Mouse (Mus musculus): ENCODE data around the gene Zwilch. TPM values are rescaled to one million over a fixed set of nuclear protein-coding genes. Genes with fewer than 3 reads are reported as not detected.
"Not testable (repeated sequence)": the region's sequence is repeated elsewhere in the genome, so short reads cannot be mapped to it uniquely, and the experiment has no call there.

Zwilch gene
- polyA plus RNA-seq, 1 experiment, result 2.3 TPM

- H3K4me1 ChIP-seq (ENCODE audit: control insufficient read depth, insufficient read depth, insufficient read length, low read length); H3K4me3 ChIP-seq (ENCODE audit: insufficient read depth, low read depth, low read length); H3K27ac ChIP-seq (replicated peaks; ENCODE audit: low read depth, low read length): not testable (repeated sequence)
These were observed 26.0 kb upstream of the Zwilch start for GRCm38 (mm10) chr9:64198763-64199418.

- no peak overlapping the region for H3K4me3 ChIP-seq (ENCODE audit: insufficient read depth, low read depth, low read length)
- no peaks in the 10 kb centered on the region for H3K4me1 ChIP-seq (ENCODE audit: control insufficient read depth, insufficient read depth, insufficient read length, low read length)
- no peak overlapping the region for H3K27ac ChIP-seq (replicated peaks; ENCODE audit: low read depth, low read length)
These were observed 25.3 kb upstream of the Zwilch start for GRCm38 (mm10) chr9:64198068-64198762.

- no peak overlapping the region for H3K27ac ChIP-seq (replicated peaks; ENCODE audit: low read depth, low read length)
- H3K4me3 ChIP-seq (ENCODE audit: insufficient read depth, low read depth, low read length), result no peak overlapping the region
- no peaks in the 10 kb centered on the region for H3K4me1 ChIP-seq (ENCODE audit: control insufficient read depth, insufficient read depth, insufficient read length, low read length)
These were observed 24.6 kb upstream of the Zwilch start for GRCm38 (mm10) chr9:64197524-64197923.

DNA sequence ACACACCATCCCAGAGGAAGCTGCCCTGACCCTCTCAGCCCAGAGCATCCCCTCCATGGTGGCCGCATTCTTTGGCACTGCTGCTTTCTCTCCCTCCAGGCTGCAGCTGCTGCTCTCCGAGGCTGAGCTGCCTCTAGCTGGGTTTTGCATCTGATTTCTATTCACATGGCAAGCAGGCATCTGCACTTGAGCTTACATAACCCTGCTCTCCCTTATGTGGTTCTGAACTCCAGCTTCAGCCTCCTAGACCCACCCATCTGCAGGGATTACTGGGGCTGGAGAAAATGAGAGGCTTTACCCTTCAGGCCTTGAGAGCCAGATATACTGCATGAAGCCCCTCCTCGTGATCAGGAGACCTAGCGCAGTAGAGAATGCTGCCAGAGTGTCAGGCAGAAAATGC, 22.6 kb upstream of the Zwilch start:
- no peaks in the 10 kb centered on the region for H3K4me1 ChIP-seq (ENCODE audit: control insufficient read depth, insufficient read depth, insufficient read length, low read length)
- no peak overlapping the region for H3K4me3 ChIP-seq (ENCODE audit: insufficient read depth, low read depth, low read length)
- no peak overlapping the region for H3K27ac ChIP-seq (replicated peaks; ENCODE audit: low read depth, low read length)

DNA sequence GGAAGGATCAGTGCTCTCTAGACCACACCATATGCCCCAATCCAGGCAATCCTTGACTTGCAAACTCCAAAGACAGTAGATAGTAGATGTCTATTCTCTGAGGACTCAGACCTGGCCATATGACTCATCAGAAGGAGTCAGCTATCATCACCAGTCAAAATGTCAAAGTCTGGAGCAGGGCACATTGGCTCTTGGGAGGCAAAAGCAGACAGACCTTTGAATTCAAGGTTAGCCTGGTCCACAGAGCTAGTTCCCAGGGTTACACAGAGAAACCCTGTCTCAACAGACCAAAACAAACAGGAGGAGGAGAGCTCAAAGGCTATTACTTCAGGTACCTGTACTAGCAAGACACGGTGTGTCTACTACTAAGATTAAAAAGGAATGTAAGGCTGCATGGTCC, 21.0 kb upstream of the Zwilch start:
- Histone ChIP-seq H3K27ac (replicated peaks; ENCODE audit: low read depth, low read length) (no peak overlapping the region), H3K4me1 (ENCODE audit: control insufficient read depth, insufficient read depth, insufficient read length, low read length) (no peaks in the 10 kb centered on the region), H3K4me3 (ENCODE audit: insufficient read depth, low read depth, low read length) (no peak overlapping the region)

DNA sequence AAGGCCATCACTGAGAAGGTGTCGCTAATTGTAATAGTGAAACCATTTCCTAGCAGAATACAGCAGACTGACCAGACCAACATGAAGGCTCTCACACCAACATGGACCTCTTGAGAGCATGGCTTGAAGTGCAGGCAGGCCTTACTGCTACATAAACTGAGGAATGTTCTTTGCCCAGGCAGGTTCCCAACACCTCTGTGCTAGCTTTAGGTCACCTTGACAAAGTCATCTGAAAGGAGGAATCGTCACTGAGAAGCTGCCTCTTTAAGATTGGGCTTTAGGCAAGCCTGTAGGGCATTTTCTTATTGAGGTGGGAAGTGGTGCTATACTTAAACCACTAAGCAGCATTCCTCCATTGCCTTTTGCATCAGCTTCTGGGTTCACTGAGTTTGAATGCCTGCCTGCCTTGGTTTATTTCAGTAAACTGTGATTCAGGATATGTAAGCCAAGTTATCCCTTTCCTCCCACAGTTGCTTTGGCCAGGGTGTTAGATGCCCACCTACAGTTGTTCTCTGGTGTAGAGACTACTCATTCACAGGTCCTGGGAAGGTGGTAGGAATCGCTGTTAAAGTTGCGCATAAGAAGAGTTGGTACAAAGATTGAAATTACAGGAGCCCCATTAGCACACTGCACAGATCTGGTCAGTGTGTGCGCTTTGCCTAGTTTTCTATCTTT, 11.4 kb upstream of the Zwilch start:
- Histone ChIP-seq H3K4me1 (ENCODE audit: control insufficient read depth, insufficient read depth, insufficient read length, low read length) (peaks cover 4% of the 10 kb centered on the region; the same call in 1 of the 2 replicates), H3K27ac (replicated peaks; ENCODE audit: low read depth, low read length) (no peak overlapping the region), H3K4me3 (ENCODE audit: insufficient read depth, low read depth, low read length) (no peak overlapping the region)

GRCm38 (mm10) chr9:64183295-64183694, 10.4 kb upstream of the Zwilch start:
- not testable (repeated sequence) for H3K4me1 ChIP-seq (ENCODE audit: control insufficient read depth, insufficient read depth, insufficient read length, low read length); H3K27ac ChIP-seq (replicated peaks; ENCODE audit: low read depth, low read length); H3K4me3 ChIP-seq (ENCODE audit: insufficient read depth, low read depth, low read length)

DNA sequence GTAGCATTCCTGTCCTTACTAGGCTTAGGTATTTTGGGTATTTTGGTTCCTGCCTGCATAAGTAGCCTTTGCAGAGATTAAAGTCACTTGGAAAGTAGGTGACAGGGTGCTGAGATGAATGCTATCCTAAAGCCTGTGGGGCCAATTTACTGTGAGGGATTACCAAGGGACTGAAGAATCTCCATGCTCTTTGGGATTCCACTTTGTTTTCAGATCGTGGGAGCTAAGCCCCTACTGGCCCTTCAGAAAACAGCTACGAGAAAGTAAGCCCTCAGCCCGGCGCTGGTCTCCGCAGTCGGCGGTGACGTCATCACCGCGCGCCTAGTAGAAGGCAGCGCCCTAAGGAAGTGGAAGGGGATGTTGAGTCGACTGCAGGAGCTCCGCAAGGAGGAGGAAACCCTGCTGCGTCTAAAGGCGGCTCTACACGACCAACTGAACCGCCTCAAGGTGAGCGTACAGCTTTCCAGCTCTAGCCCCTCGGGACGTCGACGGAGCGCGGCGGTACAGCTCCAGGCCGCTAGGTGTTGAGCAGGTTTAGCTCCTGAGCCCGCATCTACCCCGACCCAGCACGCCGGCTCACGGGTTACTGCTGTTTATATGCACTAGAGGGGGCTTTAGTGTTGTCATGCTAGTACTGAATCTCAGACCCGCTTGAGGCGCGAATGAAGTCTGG, 6.2 kb upstream of the Zwilch start, which contains the start of gene Snapc5:
Gene Snapc5 (plus strand): TSS at position 301 of the 673 bp plus-strand sequence.
- peak within 1 kb of the TSS; percentile 80 for H3K27ac ChIP-seq (replicated peaks; ENCODE audit: low read depth, low read length)
- peak within 1 kb of the TSS; percentile 90 for H3K4me3 ChIP-seq (ENCODE audit: insufficient read depth, low read depth, low read length)
- H3K4me1 ChIP-seq (ENCODE audit: control insufficient read depth, insufficient read depth, insufficient read length, low read length), result peaks cover 4% of the 10 kb centered on the region; the same call in 1 of the 2 replicates

DNA sequence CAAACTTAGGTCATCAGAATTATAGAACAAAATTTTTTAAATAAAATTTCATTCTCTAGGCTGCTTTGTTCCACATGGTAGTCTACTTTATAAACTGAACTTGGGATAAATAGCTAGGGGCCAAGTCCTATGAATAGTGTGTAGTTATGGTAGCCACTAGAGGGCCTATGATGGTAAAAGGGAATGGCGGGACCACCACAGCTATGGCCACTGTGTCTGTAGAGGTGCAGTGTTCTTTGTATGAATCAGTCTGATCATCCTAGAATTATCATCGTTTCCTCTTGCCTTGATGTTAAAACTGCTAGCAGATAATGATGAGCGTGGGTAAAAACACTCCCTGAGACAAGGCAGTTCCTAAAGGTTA, 5.7 kb upstream of the Zwilch start:
- H3K27ac ChIP-seq (replicated peaks; ENCODE audit: low read depth, low read length), result peak overlapping the region; percentile 59; the same call in 1 of the 2 replicates
- H3K4me1 ChIP-seq (ENCODE audit: control insufficient read depth, insufficient read depth, insufficient read length, low read length), result peaks cover 4% of the 10 kb centered on the region; the same call in 1 of the 2 replicates
- H3K4me3 ChIP-seq (ENCODE audit: insufficient read depth, low read depth, low read length), result no peak overlapping the region; the same call in 1 of the 2 replicates

GRCm38 (mm10) chr9:64175378-64175777, 2.5 kb upstream of the Zwilch start:
- Histone ChIP-seq H3K4me3 (ENCODE audit: insufficient read depth, low read depth, low read length) (no peak overlapping the region), H3K4me1 (ENCODE audit: control insufficient read depth, insufficient read depth, insufficient read length, low read length) (peaks cover 4% of the 10 kb centered on the region; the same call in 1 of the 2 replicates), H3K27ac (replicated peaks; ENCODE audit: low read depth, low read length) (no peak overlapping the region)

DNA sequence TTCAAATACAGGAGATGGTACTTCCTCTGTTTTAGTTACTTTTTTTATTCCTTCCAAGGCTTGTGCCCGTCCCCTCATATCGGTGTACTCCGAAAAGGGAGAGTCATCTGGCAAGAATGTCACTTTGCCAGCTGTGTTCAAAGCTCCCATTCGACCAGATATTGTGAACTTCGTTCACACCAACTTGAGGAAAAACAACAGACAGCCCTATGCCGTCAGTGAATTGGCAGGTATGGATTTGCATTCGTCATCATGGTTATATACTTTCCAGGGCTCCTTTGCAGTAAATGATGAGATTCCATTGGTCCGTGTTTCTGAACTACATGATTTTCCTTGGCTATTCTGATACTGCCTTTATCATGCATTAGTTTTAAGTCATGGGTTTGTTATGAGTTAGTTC, 1.9 kb upstream of the Zwilch start:
- Histone ChIP-seq H3K4me1 (ENCODE audit: control insufficient read depth, insufficient read depth, insufficient read length, low read length) (peaks cover under 1% of the 10 kb centered on the region; the same call in 1 of the 2 replicates), H3K4me3 (ENCODE audit: insufficient read depth, low read depth, low read length) (peak overlapping the region; percentile 15; the same call in 1 of the 2 replicates), H3K27ac (replicated peaks; ENCODE audit: low read depth, low read length) (no peak overlapping the region)

DNA sequence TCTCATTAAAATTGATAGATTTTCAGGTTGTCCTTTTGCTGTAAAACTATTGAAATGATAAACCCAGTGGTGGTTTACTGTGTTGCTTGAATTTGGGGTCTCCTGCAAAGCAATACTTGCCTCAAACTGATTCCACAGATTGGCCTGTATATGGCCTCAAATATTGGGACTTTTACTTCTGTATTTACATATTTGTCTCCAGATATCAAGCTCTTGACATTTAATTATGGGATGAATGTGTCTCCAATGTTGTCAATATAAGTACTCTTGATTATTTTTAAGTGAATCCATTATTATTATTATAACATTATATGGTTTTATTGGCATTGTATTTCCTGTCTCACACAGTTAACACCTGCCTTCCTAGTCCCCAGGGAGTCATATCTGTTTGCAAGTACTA, 1.4 kb upstream of the Zwilch start:
- Histone ChIP-seq H3K27ac (replicated peaks; ENCODE audit: low read depth, low read length) (no peak overlapping the region), H3K4me3 (ENCODE audit: insufficient read depth, low read depth, low read length) (peak overlapping the region; percentile 88; the same call in 1 of the 2 replicates), H3K4me1 (ENCODE audit: control insufficient read depth, insufficient read depth, insufficient read length, low read length) (no peaks in the 10 kb centered on the region)

GRCm38 (mm10) chr9:64173666-64174220, 839 bp upstream of the Zwilch start:
- Histone ChIP-seq H3K27ac (replicated peaks; ENCODE audit: low read depth, low read length) (peak overlapping the region; percentile 85), H3K4me1 (ENCODE audit: control insufficient read depth, insufficient read depth, insufficient read length, low read length) (no peaks in the 10 kb centered on the region), H3K4me3 (ENCODE audit: insufficient read depth, low read depth, low read length) (peak overlapping the region; percentile 88)

- H3K27ac ChIP-seq (replicated peaks; ENCODE audit: low read depth, low read length), result no peak overlapping the region
- peak overlapping the region; percentile 80 for H3K4me3 ChIP-seq (ENCODE audit: insufficient read depth, low read depth, low read length)
- no peaks in the 10 kb centered on the region for H3K4me1 ChIP-seq (ENCODE audit: control insufficient read depth, insufficient read depth, insufficient read length, low read length)
These were observed 624 bp downstream of the Zwilch start for GRCm38 (mm10) chr9:64172145-64172815.
